Mouse (Mus musculus) embryonic facial prominence, embryonic 14.5 days (tissue): Measurements from ENCODE around the gene Etfb. TPM values are rescaled to one million over a fixed set of nuclear protein-coding genes. Genes with fewer than 3 reads are reported as not detected.

ENCODE experiments used
- ATAC-seq: fragments of 200-750 bp; cut with Nextera tagmentation; 2 replicates; pipeline ENCODE4 v1.8.0; 2017; ENCODE audit warnings: low read depth, moderate number of reproducible peaks, moderate TSS enrichment
- DNase-seq: peaks from one replicate; pipeline ENCODE4 v3.0.0-alpha.2; 2015; ENCODE audit warnings: low spot score
- H3K27ac ChIP-seq: fragments of 300-500 bp; sonication (generic); replicated peaks from 2 replicates; pipeline ENCODE4 v1.5.1; 2014; ENCODE audit warnings: low read depth, mild to moderate bottlenecking, low read length, moderate library complexity
- H3K27me3 ChIP-seq: fragments of 300-500 bp; sonication (generic); replicated peaks from 2 replicates; pipeline ENCODE4 v1.6.1; 2014; ENCODE audit warnings: low read length; ENCODE audit not compliant: control insufficient read depth, insufficient read depth
- H3K36me3 ChIP-seq: fragments of 300-500 bp; sonication (generic); 2 replicates; pipeline ENCODE4 v1.6.1; 2014; ENCODE audit warnings: low read length, mixed read lengths; ENCODE audit not compliant: control insufficient read depth, insufficient read depth
- H3K4me1 ChIP-seq: fragments of 300-500 bp; sonication (generic); 2 replicates; pipeline ENCODE4 v1.6.1; 2014; ENCODE audit warnings: antibody characterized with exemption, low read length; ENCODE audit not compliant: control insufficient read depth, insufficient read depth
- H3K4me2 ChIP-seq: fragments of 300-500 bp; sonication (generic); 2 replicates; pipeline ENCODE4 v1.6.1; 2014; ENCODE audit warnings: low read depth, mild to moderate bottlenecking, low read length, moderate library complexity, mixed read lengths
- H3K4me3 ChIP-seq: fragments of 300-500 bp; sonication (generic); 2 replicates; pipeline ENCODE4 v1.5.1; 2014; ENCODE audit warnings: low read depth, mild to moderate bottlenecking, low read length
- H3K9ac ChIP-seq: fragments of 300-500 bp; sonication (generic); 2 replicates; pipeline ENCODE4 v1.6.1; 2014; ENCODE audit warnings: low read depth, mild to moderate bottlenecking, low read length, moderate library complexity, mixed read lengths
- H3K9me3 ChIP-seq: fragments of 300-500 bp; sonication (generic); 2 replicates; pipeline ENCODE4 v1.6.1; 2016; ENCODE audit warnings: low read length; ENCODE audit not compliant: control insufficient read depth
- WGBS: fragments of 180-500 bp; shearing (Covaris S2); extraction: QIAGEN DNeasy Blood & Tissue Kit; methylation state at CpG from one replicate; pipeline ENCODE4 v1.1.7; 2014; 5-methylcytosine and 5-hydroxymethylcytosine counted together
- polyA plus RNA-seq: library from polyadenylated mRNA; unstranded; fragments of >200 nt; fragmentation: Nextera tagmentation; extraction: Ambion mirVana; gene quantifications from 2 replicates; pipeline ENCODE4 v1.2.1, GENCODE M21; 2014

Etfb gene
- polyA plus RNA-seq, 1 experiment from 2014 or later = 298 TPM

DNA sequence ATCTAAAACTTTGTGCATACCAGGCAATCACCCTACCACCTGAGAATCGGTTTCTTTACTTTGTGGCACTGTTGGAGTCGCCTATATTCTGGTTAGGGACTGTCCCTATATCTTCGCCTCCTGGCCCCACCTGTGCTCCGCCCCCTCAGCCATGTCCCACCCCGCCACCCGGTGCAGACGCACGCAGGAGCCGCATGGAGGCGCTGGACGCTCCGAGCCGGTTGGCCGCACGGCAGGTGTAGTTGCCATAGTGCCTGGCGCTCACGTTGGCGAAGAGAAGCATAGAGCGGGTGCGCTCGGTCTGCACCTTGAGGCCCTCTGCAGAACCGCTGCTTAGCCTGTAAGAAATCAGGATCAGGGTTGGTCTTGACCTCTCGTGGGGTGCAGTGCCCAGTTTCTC lies 31.8 kb downstream of the Etfb start:
- WGBS = 18% methylated on average over 23 of the region's 23 CpGs

DNA sequence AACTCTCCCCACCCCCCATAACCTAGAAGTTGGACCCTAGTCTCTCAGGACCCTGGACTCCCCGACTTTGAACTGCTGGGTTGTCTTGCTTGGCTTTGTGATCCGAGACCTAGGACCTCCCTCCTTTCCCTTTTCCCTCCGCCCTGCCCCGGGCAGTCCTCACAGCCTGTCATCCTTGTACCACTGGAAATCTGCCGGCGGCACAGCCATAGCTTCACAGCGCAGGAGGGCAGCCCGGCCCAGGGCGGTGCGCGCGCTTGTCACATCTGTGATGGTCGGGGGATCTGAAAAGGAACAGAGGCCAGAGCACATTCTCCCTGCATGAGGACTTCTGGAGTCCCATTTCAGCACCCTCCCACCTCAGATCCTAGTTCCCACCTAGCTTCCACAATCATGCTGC lies 32.5 kb downstream of the Etfb start:
- WGBS = 7% methylated on average over 13 of the region's 13 CpGs

More for the DNA sequence above, 31.8 kb downstream of the Etfb start:
- no peak overlapping the region for H3K4me2 ChIP-seq
- no peaks in the 10 kb centered on the region for H3K36me3 ChIP-seq
- H3K4me3 ChIP-seq = no peak overlapping the region
- H3K27me3 ChIP-seq = peaks cover 25% of the 10 kb centered on the region
- H3K9ac ChIP-seq = no peak overlapping the region
- DNase-seq (no peak), ATAC-seq (no peak)
- no peak overlapping the region for H3K27ac ChIP-seq
- no peaks in the 10 kb centered on the region for H3K4me1 ChIP-seq
- no peaks in the 10 kb centered on the region for H3K9me3 ChIP-seq

DNA sequence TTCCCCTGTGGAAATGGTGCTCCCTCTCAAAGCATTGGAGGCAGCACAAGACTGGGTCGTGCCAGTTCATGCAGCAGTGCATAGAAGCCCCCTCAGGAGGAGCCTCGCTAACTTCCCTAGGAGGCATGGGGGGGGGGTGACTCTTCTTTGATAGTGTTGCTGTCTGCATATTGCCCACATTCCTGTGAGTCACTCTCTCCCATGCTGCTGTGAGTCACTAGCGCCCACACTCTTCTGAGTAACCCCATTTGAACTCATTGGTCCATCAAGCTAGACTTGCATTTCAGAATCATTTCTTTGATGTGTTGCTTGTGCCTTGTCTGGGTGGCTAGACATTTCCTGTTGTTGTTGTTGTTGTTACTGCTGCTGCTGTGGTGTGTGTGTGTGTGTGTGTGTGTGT lies 37.3 kb downstream of the Etfb start:
- ATAC-seq = no peak
- no peak overlapping the region for H3K4me3 ChIP-seq
- no peak overlapping the region for H3K4me2 ChIP-seq
- no peak overlapping the region for H3K27ac ChIP-seq
- H3K4me1 ChIP-seq = no peaks in the 10 kb centered on the region
- H3K9ac ChIP-seq = no peak overlapping the region
- H3K36me3 ChIP-seq = no peaks in the 10 kb centered on the region
- no peaks in the 10 kb centered on the region for H3K9me3 ChIP-seq
- DNase-seq = no peak
- WGBS = 65% methylated on average over 3 of the region's 3 CpGs
- peaks cover 16% of the 10 kb centered on the region for H3K27me3 ChIP-seq

More for the DNA sequence above, 32.5 kb downstream of the Etfb start:
- no peak for ATAC-seq
- no peak for DNase-seq
- no peak overlapping the region for H3K27ac ChIP-seq
- H3K4me3 ChIP-seq = no peak overlapping the region
- H3K27me3 ChIP-seq = peaks cover 25% of the 10 kb centered on the region
- no peaks in the 10 kb centered on the region for H3K4me1 ChIP-seq
- H3K4me2 ChIP-seq = no peak overlapping the region
- 0 out of 2 replicates have a peak overlapping the region, but pooled peaks have one; percentile 22 for H3K9ac ChIP-seq
- no peaks in the 10 kb centered on the region for H3K9me3 ChIP-seq
- no peaks in the 10 kb centered on the region for H3K36me3 ChIP-seq

- Histone ChIP-seq H3K36me3 (no peaks in the 10 kb centered on the region), H3K9ac (no peak overlapping the region), H3K4me1 (no peaks in the 10 kb centered on the region), H3K4me2 (no peak overlapping the region), H3K9me3 (no peaks in the 10 kb centered on the region), H3K27me3 (peaks cover 6% of the 10 kb centered on the region), H3K27ac (no peak overlapping the region), H3K4me3 (no peak overlapping the region)
- 67% methylated on average over 8 of the region's 8 CpGs for WGBS
- DNase-seq = no peak
- ATAC-seq = peak; percentile 15; the same call in 1 of the 2 replicates
Observed at GRCm38 (mm10) chr7:43482090-43482716, 38.3 kb downstream of the Etfb start.

GRCm38 (mm10) chr7:43483236-43483635 lies 39.4 kb downstream of the Etfb start:
- H3K4me3 ChIP-seq = no peak overlapping the region
- H3K36me3 ChIP-seq = no peaks in the 10 kb centered on the region
- DNase-seq (peak; percentile 26), ATAC-seq (no peak)
- no peaks in the 10 kb centered on the region for H3K27me3 ChIP-seq
- no peaks in the 10 kb centered on the region for H3K9me3 ChIP-seq
- 10% methylated on average over 10 of the region's 10 CpGs for WGBS
- no peak overlapping the region for H3K9ac ChIP-seq
- H3K27ac ChIP-seq = no peak overlapping the region
- no peaks in the 10 kb centered on the region for H3K4me1 ChIP-seq
- no peak overlapping the region for H3K4me2 ChIP-seq

DNA sequence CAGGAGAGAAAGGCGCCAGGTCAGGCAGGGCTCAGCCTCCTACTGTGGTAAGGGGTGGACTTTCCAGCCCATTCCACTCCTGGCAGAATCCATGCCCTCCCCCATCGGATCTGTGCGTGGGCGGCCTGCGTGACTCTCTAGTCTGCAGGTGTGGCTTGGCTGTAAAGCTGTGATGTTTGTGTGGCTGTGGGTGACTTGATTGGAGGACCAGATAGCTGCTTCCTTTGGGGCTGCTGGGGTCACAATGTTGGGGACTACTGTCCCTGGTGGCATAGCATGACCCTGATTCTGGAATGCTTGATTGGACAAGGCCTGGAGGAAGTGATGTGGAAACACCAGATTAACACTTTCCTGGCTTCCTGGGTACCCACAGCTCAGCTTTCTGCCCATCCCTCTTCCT lies 44.8 kb downstream of the Etfb start:
- Histone ChIP-seq H3K4me1 (no peaks in the 10 kb centered on the region; the same call in 1 of the 2 replicates), H3K27me3 (no peaks in the 10 kb centered on the region), H3K36me3 (no peaks in the 10 kb centered on the region), H3K4me2 (0 out of 2 replicates have a peak overlapping the region, but pooled peaks have one; percentile 62), H3K27ac (no peak overlapping the region), H3K9ac (no peak overlapping the region), H3K9me3 (no peaks in the 10 kb centered on the region), H3K4me3 (no peak overlapping the region)
- DNase-seq (no peak), ATAC-seq (no peak)
- WGBS = 37% methylated on average over 5 of the region's 5 CpGs

GRCm38 (mm10) chr7:43489631-43490125 lies 45.8 kb downstream of the Etfb start, which contains the start of gene Iglon5:
Iglon5 (minus strand) TSS chr7:43490075.
- no peak within 1 kb of the TSS for H3K27ac ChIP-seq
- WGBS = 0% methylated on average over 13 of the region's 41 CpGs
- no peaks in the 10 kb centered on the region for H3K9me3 ChIP-seq
- no peaks in the 10 kb centered on the region; the same call in 1 of the 2 replicates for H3K4me1 ChIP-seq
- DNase-seq = no peak
- peak within 1 kb of the TSS; percentile 69 for H3K9ac ChIP-seq
- H3K27me3 ChIP-seq = peaks cover under 1% of the 10 kb centered on the region; the same call in 1 of the 2 replicates
- no peaks in the 10 kb centered on the region for H3K36me3 ChIP-seq
- peak; percentile 27; the same call in 1 of the 2 replicates for ATAC-seq
- peak within 1 kb of the TSS; percentile 54 for H3K4me3 ChIP-seq
- peak within 1 kb of the TSS; percentile 62 for H3K4me2 ChIP-seq

DNA sequence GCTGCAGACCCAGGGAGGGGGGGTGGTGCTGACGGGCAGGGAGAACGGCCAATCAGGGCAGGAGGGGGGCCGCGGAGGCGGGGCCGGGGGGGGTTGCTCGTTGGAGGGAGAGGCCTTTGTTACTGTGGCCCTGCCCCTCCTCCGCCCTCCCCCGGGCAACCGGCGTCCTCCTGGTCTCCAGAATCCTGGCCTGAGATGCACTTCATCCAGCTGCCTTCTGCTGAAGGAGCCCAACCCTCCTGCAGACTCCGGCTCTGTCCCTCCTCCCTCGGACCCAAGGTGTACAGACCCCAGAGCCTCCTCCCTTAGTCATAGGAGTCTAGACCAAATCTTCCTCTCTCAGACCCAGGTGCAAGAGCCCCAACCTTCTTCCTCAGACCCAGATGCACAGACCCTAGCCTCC lies 46.3 kb downstream of the Etfb start:
- DNase-seq (peak; percentile 71), ATAC-seq (peak; percentile 94)
- H3K4me2 ChIP-seq = peak overlapping the region; percentile 62
- 0% methylated on average over 2 of the region's 13 CpGs for WGBS
- H3K4me3 ChIP-seq = peak overlapping the region; percentile 54
- H3K4me1 ChIP-seq = no peaks in the 10 kb centered on the region; the same call in 1 of the 2 replicates
- H3K27ac ChIP-seq = no peak overlapping the region
- peaks cover 5% of the 10 kb centered on the region; the same call in 1 of the 2 replicates for H3K27me3 ChIP-seq
- H3K36me3 ChIP-seq = no peaks in the 10 kb centered on the region
- no peaks in the 10 kb centered on the region for H3K9me3 ChIP-seq
- H3K9ac ChIP-seq = peak overlapping the region; percentile 69

DNA sequence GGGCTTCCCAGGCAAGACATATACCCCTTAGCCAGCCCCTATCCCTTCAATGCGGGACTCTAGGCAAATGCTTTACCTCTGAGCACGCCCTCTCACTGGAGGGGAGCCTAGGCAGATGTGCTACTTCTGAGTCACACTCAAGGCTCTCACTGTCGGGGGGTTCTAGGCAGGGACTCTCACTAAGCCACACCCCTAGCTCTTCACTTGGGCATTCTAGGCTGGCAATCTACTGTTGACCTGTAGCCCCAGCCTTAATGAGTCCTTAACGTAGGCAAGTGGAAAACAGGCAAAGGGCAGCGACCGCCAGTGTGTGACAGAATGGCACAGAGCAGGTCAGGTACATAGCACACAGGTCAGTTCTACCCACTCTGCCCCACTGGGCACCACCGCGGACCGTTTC lies 47.0 kb downstream of the Etfb start:
- H3K27ac ChIP-seq = no peak overlapping the region
- H3K4me3 ChIP-seq = no peak overlapping the region
- DNase-seq = no peak
- no peaks in the 10 kb centered on the region for H3K36me3 ChIP-seq
- peaks cover 5% of the 10 kb centered on the region for H3K27me3 ChIP-seq
- no peak for ATAC-seq
- H3K4me2 ChIP-seq = no peak overlapping the region
- no peaks in the 10 kb centered on the region; the same call in 1 of the 2 replicates for H3K4me1 ChIP-seq
- 69% methylated on average over 9 of the region's 9 CpGs for WGBS
- H3K9ac ChIP-seq = no peak overlapping the region
- no peaks in the 10 kb centered on the region for H3K9me3 ChIP-seq
